Mouse (Mus musculus) left cerebral cortex, postnatal 25 days (tissue): ENCODE measurements around the gene Nxph4. TPM values are rescaled to one million over a fixed set of nuclear protein-coding genes. Genes with fewer than 3 reads are reported as not detected.

Experiments used
- DNase-seq, 2 experiments: peaks; one replicate each; pipeline ENCODE4 v3.0.0; 2022; ENCODE audit warnings: low spot score in 2 of 2, mixed read lengths in 1 of 2
- intact Hi-C: fragments of 180-260 bp; cut with DNase I; formaldehyde crosslinking; loops from one replicate; pipeline ENCODE4 v1.15.1; 2025
- total RNA-seq, 2 experiments: library from RNA; stranded (reverse); gene quantifications; 2 replicates each; pipeline ENCODE4 v1.2.3; 2021

Nxph4 gene
- total RNA-seq, 2 experiments from 2014 or later = 5.5 to 6.9 TPM

- intact Hi-C loops = no loop called here
Observed at GRCm38 (mm10) chr10:127519041-127519701, 15.2 kb downstream of the Nxph4 start.

GRCm38 (mm10) chr10:127517941-127518340, 16.4 kb downstream of the Nxph4 start:
- DNase-seq = no peak
- intact Hi-C loops = no loop called here

More at GRCm38 (mm10) chr10:127519041-127519701, 15.2 kb downstream of the Nxph4 start:
- DNase-seq = no peak

- DNase-seq = no peak
- intact Hi-C loops = no loop called here
Observed at GRCm38 (mm10) chr10:127516576-127517260, 17.6 kb downstream of the Nxph4 start.

GRCm38 (mm10) chr10:127515983-127516459, 18.3 kb downstream of the Nxph4 start:
- DNase-seq = no peak
- intact Hi-C loops = no loop called here

- no peak for DNase-seq
- intact Hi-C loops = no loop called here
Observed at GRCm38 (mm10) chr10:127515271-127515982, 18.9 kb downstream of the Nxph4 start.

- no peak for DNase-seq
- intact Hi-C loops = no loop called here
Observed at GRCm38 (mm10) chr10:127514764-127515163, 19.6 kb downstream of the Nxph4 start, which contains the start of gene Ndufa4l2. Gene Ndufa4l2 (plus strand): TSS chr10:127514967.

GRCm38 (mm10) chr10:127514111-127514698, 20.2 kb downstream of the Nxph4 start:
- intact Hi-C loops = no loop called here
- DNase-seq = no peak

GRCm38 (mm10) chr10:127513501-127514091, 20.8 kb downstream of the Nxph4 start:
- intact Hi-C loops = loop anchor here (1.0 kb wide), 1 partner anchor 23 kb away; no protein-coding TSS in a partner anchor
- DNase-seq = no peak

GRCm38 (mm10) chr10:127512813-127513212, 21.5 kb downstream of the Nxph4 start:
- intact Hi-C loops = loop anchor here (1.0 kb wide), 1 partner anchor 23 kb away; no protein-coding TSS in a partner anchor
- peak; percentile 95 to 97 for DNase-seq

GRCm38 (mm10) chr10:127512307-127512666, 22.1 kb downstream of the Nxph4 start:
- intact Hi-C loops = no loop called here
- no peak for DNase-seq

- peak; percentile 94 for DNase-seq
- intact Hi-C loops = no loop called here
Observed at GRCm38 (mm10) chr10:127511634-127512306, 22.6 kb downstream of the Nxph4 start.

GRCm38 (mm10) chr10:127510895-127511617, 23.3 kb downstream of the Nxph4 start:
- DNase-seq = no peak
- intact Hi-C loops = no loop called here

- intact Hi-C loops = loop anchor here (1.0 kb wide), 1 partner anchor 28 kb away; no protein-coding TSS in a partner anchor
- no peak for DNase-seq
Observed at GRCm38 (mm10) chr10:127509837-127510701, 24.3 kb downstream of the Nxph4 start.

- DNase-seq = peak; percentile 81 to 84
- intact Hi-C loops = loop anchor here (1.0 kb wide), 1 partner anchor 29 kb away; no protein-coding TSS in a partner anchor
Observed at GRCm38 (mm10) chr10:127509051-127509836, 25.1 kb downstream of the Nxph4 start.

- DNase-seq = peak; percentile 73 to 75
- intact Hi-C loops = no loop called here
Observed at GRCm38 (mm10) chr10:127508239-127508638, 26.1 kb downstream of the Nxph4 start.
